Mouse (Mus musculus): ENCODE measurements around the gene D130043K22Rik.

DNA sequence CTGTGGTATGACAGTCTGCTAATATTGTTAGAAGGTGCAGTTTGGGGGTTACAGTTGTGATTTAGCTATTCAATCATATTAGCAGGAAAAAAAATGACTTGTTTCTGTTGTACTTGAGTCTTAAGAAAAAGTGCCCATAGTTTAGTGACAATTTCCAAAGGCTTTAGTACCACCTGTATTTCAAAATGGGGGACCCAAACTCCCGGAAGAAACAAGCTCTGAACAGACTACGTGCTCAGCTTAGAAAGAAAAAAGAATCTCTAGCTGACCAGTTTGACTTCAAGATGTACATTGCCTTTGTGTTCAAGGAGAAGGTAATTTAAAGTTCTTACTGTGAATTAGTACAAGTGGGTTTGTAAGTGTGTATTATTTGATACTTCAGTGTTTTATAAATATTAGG, 41.7 kb upstream of the D130043K22Rik start:
- no peak for TF ChIP-seq POLR2A (IDR thresholded peaks at IDR 0.05; ENCODE audit: borderline replicate concordance, extremely low read depth, low read depth, low read length)
- TF ChIP-seq CTCF (IDR thresholded peaks at IDR 0.05; ENCODE audit: insufficient read depth, low read length), result no peak
